Mouse (Mus musculus) hindbrain, embryonic 14.5 days (tissue): ENCODE results near the gene Stmnd1. TPM values are rescaled to one million over a fixed set of nuclear protein-coding genes. Genes with fewer than 3 reads are reported as not detected.
A peak's percentile ranks its signal among the peaks of the same experiment; 100 is the strongest.
"Not testable (repeated sequence)": the region's sequence is repeated elsewhere in the genome, so short reads cannot be mapped to it uniquely, and the experiment has no call there.

Experiments used
- ATAC-seq: fragments of 200-750 bp; cut with Nextera tagmentation; 2 replicates; pipeline ENCODE4 v1.8.0; 2017; ENCODE audit warnings: moderate number of reproducible peaks, mild to moderate bottlenecking, moderate TSS enrichment, moderate library complexity; ENCODE audit not compliant: low FRiP score
- DNase-seq: peaks from one replicate; pipeline ENCODE4 v3.0.0-alpha.2; 2015; ENCODE audit warnings: low spot score
- H3K27ac ChIP-seq: fragments of 300-500 bp; sonication (generic); 2 replicates; pipeline ENCODE4 v1.5.1; 2014; ENCODE audit warnings: mild to moderate bottlenecking, moderate library complexity
- H3K27me3 ChIP-seq: fragments of 300-500 bp; sonication (generic); 2 replicates; pipeline ENCODE4 v1.6.1; 2014; ENCODE audit warnings: mild to moderate bottlenecking, low read length, mixed read lengths; ENCODE audit not compliant: control insufficient read depth, insufficient read depth
- H3K36me3 ChIP-seq: fragments of 300-500 bp; sonication (generic); replicated peaks from 2 replicates; pipeline ENCODE4 v1.6.1; 2014; ENCODE audit not compliant: control insufficient read depth, insufficient read depth
- H3K4me1 ChIP-seq: fragments of 300-500 bp; sonication (generic); replicated peaks from 2 replicates; pipeline ENCODE4 v1.6.1; 2014; ENCODE audit warnings: antibody characterized with exemption, low read length, mixed read lengths; ENCODE audit not compliant: control insufficient read depth, insufficient read depth
- H3K4me2 ChIP-seq: fragments of 300-500 bp; sonication (generic); replicated peaks from 2 replicates; pipeline ENCODE4 v1.6.1; 2014; ENCODE audit warnings: mild to moderate bottlenecking, moderate library complexity
- H3K4me3 ChIP-seq: fragments of 300-500 bp; sonication (generic); replicated peaks from 2 replicates; pipeline ENCODE4 v1.5.1; 2014; ENCODE audit warnings: mild to moderate bottlenecking, low read length
- H3K9ac ChIP-seq: fragments of 300-500 bp; sonication (generic); 2 replicates; pipeline ENCODE4 v1.6.1; 2014
- H3K9me3 ChIP-seq: fragments of 300-500 bp; sonication (generic); 2 replicates; pipeline ENCODE4 v1.6.1; 2016; ENCODE audit warnings: low read length; ENCODE audit not compliant: control insufficient read depth
- WGBS: fragments of 180-500 bp; shearing (Covaris S2); extraction: QIAGEN DNeasy Blood & Tissue Kit; methylation state at CpG from one replicate; pipeline ENCODE4 v1.1.7; 2014; 5-methylcytosine and 5-hydroxymethylcytosine counted together
- polyA plus RNA-seq: library from polyadenylated mRNA; unstranded; fragments of >200 nt; fragmentation: Nextera tagmentation; extraction: Ambion mirVana; gene quantifications from 2 replicates; pipeline ENCODE4 v1.2.1, GENCODE M21; 2014

Gene Stmnd1
- 0.15 TPM in 1 of 2 replicates, not detected in the other for polyA plus RNA-seq

DNA sequence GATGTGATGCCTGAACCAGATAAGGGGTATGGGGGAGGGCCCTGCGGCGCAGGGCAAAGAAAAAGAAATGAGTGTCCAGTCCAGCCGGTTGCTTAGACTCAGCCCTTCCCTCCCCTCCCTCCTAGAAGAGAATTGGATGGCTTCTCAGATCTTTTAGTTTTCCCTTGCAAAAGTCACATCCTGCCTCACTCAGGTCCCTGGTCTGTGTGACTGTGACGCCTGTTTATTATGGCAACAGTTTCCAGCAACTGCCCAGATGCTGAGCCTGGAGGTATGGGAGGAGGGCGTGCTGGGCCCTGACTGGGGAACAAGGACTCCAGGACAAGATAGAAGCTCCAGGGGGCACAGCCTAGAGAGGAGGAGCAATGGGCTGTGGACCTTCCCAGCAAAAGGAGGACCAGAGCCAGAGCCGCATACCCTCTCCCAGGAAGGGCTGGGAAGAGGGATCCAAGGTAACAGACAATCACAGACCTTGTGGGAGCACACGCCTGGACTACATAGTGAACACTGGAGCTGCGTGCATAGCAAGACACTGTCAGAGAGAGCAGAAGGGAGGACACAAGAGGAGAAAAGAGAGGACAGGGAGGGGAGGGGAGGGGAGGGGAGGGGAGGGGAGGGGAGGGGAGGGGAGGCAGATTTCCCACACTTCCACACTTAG, at the start of gene Stmnd1:
Gene Stmnd1, plus strand, starts transcription at position 269 of the 658 bp plus-strand sequence.
- ATAC-seq (no peak), DNase-seq (no peak)
- peak within 1 kb of the TSS; percentile 43 for H3K4me2 ChIP-seq
- H3K4me1 ChIP-seq = peaks cover 15% of the 10 kb centered on the region
- 18% methylated on average over 8 of the region's 8 CpGs for WGBS
- no peaks in the 10 kb centered on the region for H3K36me3 ChIP-seq
- peak within 1 kb of the TSS; percentile 11; the same call in 1 of the 2 replicates for H3K9ac ChIP-seq
- no peaks in the 10 kb centered on the region for H3K9me3 ChIP-seq
- H3K4me3 ChIP-seq = no peak within 1 kb of the TSS
- no peaks in the 10 kb centered on the region for H3K27me3 ChIP-seq
- no peak within 1 kb of the TSS for H3K27ac ChIP-seq

GRCm38 (mm10) chr13:46226956-46227355, 46.6 kb upstream of the Stmnd1 start:
- H3K27ac ChIP-seq = no peak overlapping the region
- no peaks in the 10 kb centered on the region for H3K4me1 ChIP-seq

GRCm38 (mm10) chr13:46227486-46227885, 46.0 kb upstream of the Stmnd1 start:
- Histone ChIP-seq H3K27me3 (no peaks in the 10 kb centered on the region), H3K27ac (no peak overlapping the region), H3K4me1 (no peaks in the 10 kb centered on the region), H3K36me3 (no peaks in the 10 kb centered on the region), H3K4me3 (no peak overlapping the region), H3K4me2 (no peak overlapping the region), H3K9me3 (no peaks in the 10 kb centered on the region), H3K9ac (no peak overlapping the region)
- ATAC-seq (no peak), DNase-seq (no peak)
- 82% methylated on average over 4 of the region's 4 CpGs for WGBS

More at GRCm38 (mm10) chr13:46226956-46227355, 46.6 kb upstream of the Stmnd1 start:
- H3K4me2 ChIP-seq = no peak overlapping the region
- 68% methylated on average over 2 of the region's 2 CpGs for WGBS
- H3K9ac ChIP-seq = no peak overlapping the region
- no peaks in the 10 kb centered on the region for H3K9me3 ChIP-seq
- no peak overlapping the region for H3K4me3 ChIP-seq
- ATAC-seq (no peak), DNase-seq (no peak)
- no peaks in the 10 kb centered on the region for H3K36me3 ChIP-seq
- no peaks in the 10 kb centered on the region for H3K27me3 ChIP-seq

DNA sequence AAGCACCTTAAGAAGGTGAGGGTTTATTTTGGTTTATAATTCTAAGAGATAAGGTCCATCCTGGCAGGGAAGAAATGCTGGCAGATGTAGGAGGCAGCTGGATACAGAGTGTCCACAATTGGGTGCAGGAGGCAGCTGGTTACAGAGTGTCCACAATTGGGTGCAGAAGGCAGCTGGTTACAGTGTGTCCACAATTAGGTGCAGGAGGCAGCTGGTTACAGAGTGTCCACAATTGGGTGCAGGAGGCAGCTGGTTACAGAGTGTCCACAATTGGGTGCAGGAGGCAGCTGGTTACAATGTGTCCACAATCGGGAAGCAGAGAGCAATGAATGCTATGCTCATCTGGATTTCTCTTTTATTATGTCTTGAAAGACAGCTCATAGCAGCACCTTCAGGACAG, 44.8 kb upstream of the Stmnd1 start:
- not testable (repeated sequence) for ATAC-seq

GRCm38 (mm10) chr13:46231514-46232085, 41.9 kb upstream of the Stmnd1 start:
- WGBS = 73% methylated on average over 5 of the region's 5 CpGs
- H3K9me3 ChIP-seq = no peaks in the 10 kb centered on the region
- no peaks in the 10 kb centered on the region for H3K36me3 ChIP-seq
- no peak overlapping the region for H3K4me2 ChIP-seq
- H3K4me3 ChIP-seq = no peak overlapping the region
- H3K9ac ChIP-seq = no peak overlapping the region
- H3K4me1 ChIP-seq = no peaks in the 10 kb centered on the region
- DNase-seq (peak; percentile 49), ATAC-seq (no peak)
- H3K27me3 ChIP-seq = no peaks in the 10 kb centered on the region
- H3K27ac ChIP-seq = no peak overlapping the region

More for the DNA sequence above, 44.8 kb upstream of the Stmnd1 start:
- not testable (repeated sequence) for H3K36me3 ChIP-seq, H3K27me3 ChIP-seq, H3K4me1 ChIP-seq, DNase-seq, H3K9ac ChIP-seq, H3K27ac ChIP-seq, H3K4me2 ChIP-seq, H3K4me3 ChIP-seq, H3K9me3 ChIP-seq
- whole genome bisulfite sequencing = 100% methylated on average over 1 of the region's 1 CpGs

DNA sequence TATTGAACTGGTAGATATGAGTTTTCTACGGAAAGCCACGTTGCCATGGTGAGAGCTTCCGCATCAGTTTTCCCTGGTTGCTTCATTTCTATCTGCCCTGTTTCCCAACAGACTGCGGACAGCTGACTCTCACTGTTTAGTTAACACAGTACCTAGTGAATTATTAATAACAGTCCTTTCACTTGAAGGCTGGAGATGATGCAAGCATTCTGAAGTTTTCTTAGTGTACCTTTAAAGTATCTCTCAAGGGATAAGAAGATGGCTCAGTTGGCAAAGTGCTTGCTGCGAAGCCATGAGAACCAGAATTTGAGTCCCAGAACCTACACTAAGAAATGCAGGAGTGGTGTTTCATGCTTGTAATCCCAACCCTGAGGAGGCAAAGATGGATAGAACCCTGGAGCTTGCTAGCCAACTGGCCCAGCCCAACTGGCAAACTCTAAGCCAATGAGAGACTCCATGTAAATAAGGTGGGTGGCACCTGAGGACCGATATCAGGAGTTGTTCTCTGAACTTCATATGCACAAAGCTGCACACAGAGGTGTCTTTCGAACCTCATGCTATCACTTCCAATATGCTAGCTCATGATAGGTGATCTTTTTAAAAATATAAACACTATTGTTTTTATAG, 35.7 kb upstream of the Stmnd1 start:
- WGBS = 59% methylated on average over 7 of the region's 7 CpGs
- Histone ChIP-seq H3K36me3 (no peaks in the 10 kb centered on the region), H3K4me2 (no peak overlapping the region), H3K9ac (no peak overlapping the region), H3K9me3 (no peaks in the 10 kb centered on the region), H3K27ac (no peak overlapping the region), H3K27me3 (no peaks in the 10 kb centered on the region), H3K4me3 (no peak overlapping the region), H3K4me1 (peaks cover 7% of the 10 kb centered on the region; the same call in 1 of the 2 replicates)
- ATAC-seq = no peak
- DNase-seq = no peak

- 89% methylated on average over 7 of the region's 7 CpGs for WGBS
- H3K9ac ChIP-seq = no peak overlapping the region
- H3K4me1 ChIP-seq = peaks cover 7% of the 10 kb centered on the region; the same call in 1 of the 2 replicates
- no peak overlapping the region for H3K4me2 ChIP-seq
- H3K9me3 ChIP-seq = no peaks in the 10 kb centered on the region
- no peak for ATAC-seq
- H3K4me3 ChIP-seq = no peak overlapping the region
- H3K27me3 ChIP-seq = no peaks in the 10 kb centered on the region
- DNase-seq = no peak
- no peak overlapping the region for H3K27ac ChIP-seq
- H3K36me3 ChIP-seq = no peaks in the 10 kb centered on the region
These were observed 34.7 kb upstream of the Stmnd1 start for GRCm38 (mm10) chr13:46238796-46239195.

DNA sequence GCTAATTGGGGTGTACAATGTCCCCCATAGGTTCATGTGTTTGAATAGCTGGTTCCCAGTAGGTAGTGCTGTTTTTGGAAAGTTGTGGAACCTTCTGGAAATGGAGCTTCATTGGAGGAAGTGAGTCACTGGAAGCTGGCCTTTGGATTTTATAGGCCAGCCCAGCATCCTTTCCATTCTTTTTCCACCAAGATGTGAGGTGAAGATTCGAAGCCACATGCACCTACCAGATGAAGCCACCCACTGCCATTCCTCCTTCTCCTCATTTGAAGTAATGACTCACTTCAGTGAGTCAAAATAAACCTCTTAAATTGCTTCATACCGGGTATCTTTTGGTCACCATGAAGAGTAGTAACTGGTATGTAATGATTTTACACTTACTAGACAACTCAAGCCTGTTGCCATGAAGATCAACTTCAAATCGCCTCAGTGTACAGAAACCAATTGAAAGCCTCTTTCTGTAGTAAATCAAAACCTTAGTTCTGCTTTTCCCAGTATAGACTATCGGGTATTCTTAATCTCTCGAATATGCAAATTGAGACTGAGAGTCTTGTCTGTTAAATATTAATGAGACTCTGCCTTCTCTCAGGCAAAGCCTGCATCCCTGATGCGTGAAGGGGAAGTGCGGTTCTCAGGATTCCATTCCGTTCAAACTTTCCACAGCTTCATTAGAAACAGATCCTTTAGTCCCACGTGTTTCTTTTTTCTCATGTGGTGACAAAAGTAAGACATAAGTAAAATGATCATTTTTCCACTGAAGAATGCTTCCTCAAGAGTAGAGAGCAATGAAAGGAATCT, 31.9 kb upstream of the Stmnd1 start:
- Histone ChIP-seq H3K9me3 (no peaks in the 10 kb centered on the region), H3K4me2 (no peak overlapping the region), H3K27me3 (no peaks in the 10 kb centered on the region), H3K36me3 (no peaks in the 10 kb centered on the region), H3K4me1 (peaks cover 7% of the 10 kb centered on the region; the same call in 1 of the 2 replicates), H3K4me3 (no peak overlapping the region), H3K9ac (no peak overlapping the region), H3K27ac (no peak overlapping the region)
- ATAC-seq = no peak
- DNase-seq = no peak
- 39% methylated on average over 9 of the region's 9 CpGs for WGBS

- H3K9me3 ChIP-seq = no peaks in the 10 kb centered on the region
- no peaks in the 10 kb centered on the region for H3K27me3 ChIP-seq
- DNase-seq = no peak
- no peak overlapping the region for H3K4me2 ChIP-seq
- ATAC-seq = no peak
- H3K4me1 ChIP-seq = no peaks in the 10 kb centered on the region
- WGBS = 88% methylated on average over 3 of the region's 3 CpGs
- H3K36me3 ChIP-seq = no peaks in the 10 kb centered on the region
- H3K9ac ChIP-seq = no peak overlapping the region
- no peak overlapping the region for H3K4me3 ChIP-seq
- H3K27ac ChIP-seq = no peak overlapping the region
These were observed 19.8 kb upstream of the Stmnd1 start for GRCm38 (mm10) chr13:46253753-46254152.
